Mouse (Mus musculus) stomach, embryonic 14.5 days (tissue): ENCODE measurements at regions not wholly inside any gene's neighbourhood (a gene's known extent, or its start where the extent isn't known, plus 50 kb on each side); places are given as distances from the start of the nearest gene placed in this dataset.

Experiments
- ATAC-seq: fragments of 200-750 bp; cut with Nextera tagmentation; 2 replicates; pipeline ENCODE4 v1.8.0; 2017; ENCODE audit warnings: low read depth, moderate TSS enrichment; ENCODE audit not compliant: insufficient number of reproducible peaks, insufficient read depth, low FRiP score
- H3K27ac ChIP-seq: fragments of 300-500 bp; sonication (generic); 2 replicates; pipeline ENCODE4 v1.5.1; 2014; ENCODE audit warnings: mild to moderate bottlenecking, low read length, moderate library complexity, mixed read lengths
- H3K27me3 ChIP-seq: fragments of 300-500 bp; sonication (generic); 2 replicates; pipeline ENCODE4 v1.6.1; 2014; ENCODE audit warnings: low read length, control low read depth, mixed read lengths; ENCODE audit not compliant: control insufficient read depth, insufficient read depth
- H3K36me3 ChIP-seq: fragments of 300-500 bp; sonication (generic); 2 replicates; pipeline ENCODE4 v1.6.1; 2014; ENCODE audit warnings: mild to moderate bottlenecking, control low read depth, low read length, moderate library complexity, mixed read lengths; ENCODE audit not compliant: control insufficient read depth, insufficient read depth
- H3K4me1 ChIP-seq: fragments of 300-500 bp; sonication (generic); 2 replicates; pipeline ENCODE4 v1.6.1; 2014; ENCODE audit warnings: low read length, control low read depth, mixed read lengths; ENCODE audit not compliant: control insufficient read depth, insufficient read depth
- H3K4me2 ChIP-seq: fragments of 300-500 bp; sonication (generic); replicated peaks from 2 replicates; pipeline ENCODE4 v1.6.1; 2014; ENCODE audit warnings: low read depth, low read length, control low read depth
- H3K4me3 ChIP-seq: fragments of 300-500 bp; sonication (generic); 2 replicates; pipeline ENCODE4 v1.5.1; 2014; ENCODE audit warnings: low read depth, low read length, control low read depth
- H3K9ac ChIP-seq: fragments of 300-500 bp; sonication (generic); replicated peaks from 2 replicates; pipeline ENCODE4 v1.6.1; 2014; ENCODE audit warnings: low read depth, mild to moderate bottlenecking, control low read depth, low read length, moderate library complexity, mixed read lengths
- H3K9me3 ChIP-seq: fragments of 300-500 bp; sonication (generic); 2 replicates; pipeline ENCODE4 v1.6.1; 2016; ENCODE audit warnings: low read depth, low read length, control low read depth; ENCODE audit not compliant: control insufficient read depth
- WGBS: fragments of 180-500 bp; shearing (Covaris S2); extraction: QIAGEN DNeasy Blood & Tissue Kit; methylation state at CpG from one replicate; pipeline ENCODE4 v1.1.7; 2014; 5-methylcytosine and 5-hydroxymethylcytosine counted together

GRCm38 (mm10) chr11:114540503-114540902 lies 127.8 kb upstream of the Rpl38 start:
- no peaks in the 10 kb centered on the region for H3K27me3 ChIP-seq
- no peak overlapping the region for H3K27ac ChIP-seq
- H3K4me3 ChIP-seq = no peak overlapping the region
- no peak for ATAC-seq
- no peak overlapping the region for H3K9ac ChIP-seq
- H3K9me3 ChIP-seq = 0 out of 2 replicates have a peak, but pooled peaks cover 4% of the 10 kb centered on the region
- WGBS = 63% methylated on average over 3 of the region's 3 CpGs
- no peaks in the 10 kb centered on the region for H3K36me3 ChIP-seq
- no peak overlapping the region for H3K4me2 ChIP-seq
- no peaks in the 10 kb centered on the region for H3K4me1 ChIP-seq

DNA sequence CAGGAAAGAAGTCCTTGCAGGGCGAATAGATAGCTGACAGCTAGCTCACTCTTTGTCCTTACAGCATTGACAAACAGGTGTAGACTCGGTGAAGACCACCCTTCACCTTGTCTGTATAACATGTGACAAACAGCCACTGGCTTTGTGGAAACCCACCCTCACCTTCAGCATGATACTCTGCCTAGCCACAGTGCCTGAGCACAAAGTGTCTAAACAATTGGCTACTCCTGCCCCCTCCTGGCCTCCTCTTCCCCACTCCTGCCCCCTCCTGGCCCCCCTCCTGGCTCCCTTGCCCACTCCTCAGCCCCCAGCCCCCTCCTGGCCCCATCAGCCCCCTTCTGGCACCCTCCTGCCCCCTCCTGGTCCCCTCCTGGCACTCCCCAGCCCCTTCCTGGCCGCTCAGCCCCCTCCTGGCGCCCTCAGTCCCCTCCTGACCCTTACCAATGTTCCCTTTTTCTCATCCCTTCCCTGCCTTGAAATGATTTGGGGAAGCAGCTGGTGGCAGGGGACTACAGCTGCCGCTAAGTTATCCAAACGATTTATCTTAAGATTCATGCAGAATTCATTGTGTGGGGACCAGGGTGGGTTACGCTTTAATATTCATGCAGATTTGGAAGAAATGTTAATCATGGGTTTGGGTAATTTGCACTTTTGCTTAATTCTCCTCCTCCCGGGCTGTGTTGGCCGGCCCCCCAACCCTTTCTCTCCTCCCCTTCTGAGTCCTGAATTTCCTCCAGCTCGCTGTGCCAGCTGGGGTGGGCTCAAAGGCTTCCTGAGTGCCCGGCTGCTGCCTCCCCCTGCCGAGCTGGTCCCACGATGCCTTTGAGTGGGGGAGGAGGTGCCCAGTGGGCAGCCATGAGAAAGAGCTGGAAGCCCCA lies 131.5 kb upstream of the Rpl38 start:
- Histone ChIP-seq H3K4me1 (no peaks in the 10 kb centered on the region), H3K36me3 (no peaks in the 10 kb centered on the region), H3K9me3 (0 out of 2 replicates have a peak, but pooled peaks cover 4% of the 10 kb centered on the region), H3K4me2 (no peak overlapping the region), H3K9ac (no peak overlapping the region), H3K27ac (no peak overlapping the region), H3K27me3 (no peaks in the 10 kb centered on the region), H3K4me3 (no peak overlapping the region)
- ATAC-seq = no peak
- 22% methylated on average over 13 of the region's 13 CpGs for WGBS

DNA sequence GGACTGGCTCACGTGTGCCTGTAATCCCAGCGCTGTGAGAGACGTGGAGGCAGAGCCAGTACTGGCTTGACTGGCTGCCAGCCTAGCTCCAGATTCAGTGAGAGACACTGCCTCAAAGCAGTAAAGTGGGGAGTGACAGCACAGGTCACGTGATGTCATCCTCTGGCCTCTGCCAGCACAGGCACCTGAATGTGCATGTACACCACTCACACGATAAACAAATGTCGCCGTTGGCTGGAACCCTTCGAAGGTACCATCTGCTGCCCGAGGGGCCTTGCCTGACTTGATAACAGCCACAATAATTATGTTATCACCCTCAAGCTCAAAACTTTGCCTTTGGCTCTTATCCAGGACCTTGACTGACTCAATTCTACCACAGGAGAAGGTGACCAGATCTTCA lies 132.4 kb upstream of the Rpl38 start:
- Histone ChIP-seq H3K27me3 (no peaks in the 10 kb centered on the region), H3K9ac (no peak overlapping the region), H3K4me2 (no peak overlapping the region), H3K9me3 (0 out of 2 replicates have a peak, but pooled peaks cover 4% of the 10 kb centered on the region), H3K27ac (no peak overlapping the region), H3K36me3 (no peaks in the 10 kb centered on the region), H3K4me1 (no peaks in the 10 kb centered on the region), H3K4me3 (no peak overlapping the region)
- ATAC-seq = no peak
- WGBS = 91% methylated on average over 9 of the region's 9 CpGs

- no peak for ATAC-seq
Observed at GRCm38 (mm10) chr11:114534436-114534835, 133.9 kb upstream of the Rpl38 start.

GRCm38 (mm10) chr11:114531241-114531765 lies 137.0 kb upstream of the Rpl38 start:
- Histone ChIP-seq H3K4me3 (no peak overlapping the region), H3K36me3 (no peaks in the 10 kb centered on the region), H3K4me1 (no peaks in the 10 kb centered on the region), H3K9me3 (no peaks in the 10 kb centered on the region), H3K4me2 (no peak overlapping the region), H3K9ac (no peak overlapping the region), H3K27me3 (no peaks in the 10 kb centered on the region), H3K27ac (no peak overlapping the region)
- 49% methylated on average over 4 of the region's 4 CpGs for WGBS
- ATAC-seq = no peak

More at GRCm38 (mm10) chr11:114534436-114534835, 133.9 kb upstream of the Rpl38 start:
- no peaks in the 10 kb centered on the region for H3K36me3 ChIP-seq
- H3K9ac ChIP-seq = no peak overlapping the region
- WGBS = 75% methylated on average over 7 of the region's 7 CpGs
- H3K4me3 ChIP-seq = no peak overlapping the region
- no peak overlapping the region for H3K4me2 ChIP-seq
- H3K9me3 ChIP-seq = no peaks in the 10 kb centered on the region
- H3K27me3 ChIP-seq = no peaks in the 10 kb centered on the region
- H3K4me1 ChIP-seq = no peaks in the 10 kb centered on the region
- H3K27ac ChIP-seq = no peak overlapping the region

GRCm38 (mm10) chr11:114528937-114529772 lies 139.2 kb upstream of the Rpl38 start:
- Histone ChIP-seq H3K27ac (no peak overlapping the region), H3K36me3 (no peaks in the 10 kb centered on the region), H3K4me2 (no peak overlapping the region), H3K4me1 (no peaks in the 10 kb centered on the region), H3K9ac (no peak overlapping the region), H3K4me3 (no peak overlapping the region), H3K27me3 (no peaks in the 10 kb centered on the region), H3K9me3 (no peaks in the 10 kb centered on the region)
- no peak for ATAC-seq
- 50% methylated on average over 10 of the region's 10 CpGs for WGBS

DNA sequence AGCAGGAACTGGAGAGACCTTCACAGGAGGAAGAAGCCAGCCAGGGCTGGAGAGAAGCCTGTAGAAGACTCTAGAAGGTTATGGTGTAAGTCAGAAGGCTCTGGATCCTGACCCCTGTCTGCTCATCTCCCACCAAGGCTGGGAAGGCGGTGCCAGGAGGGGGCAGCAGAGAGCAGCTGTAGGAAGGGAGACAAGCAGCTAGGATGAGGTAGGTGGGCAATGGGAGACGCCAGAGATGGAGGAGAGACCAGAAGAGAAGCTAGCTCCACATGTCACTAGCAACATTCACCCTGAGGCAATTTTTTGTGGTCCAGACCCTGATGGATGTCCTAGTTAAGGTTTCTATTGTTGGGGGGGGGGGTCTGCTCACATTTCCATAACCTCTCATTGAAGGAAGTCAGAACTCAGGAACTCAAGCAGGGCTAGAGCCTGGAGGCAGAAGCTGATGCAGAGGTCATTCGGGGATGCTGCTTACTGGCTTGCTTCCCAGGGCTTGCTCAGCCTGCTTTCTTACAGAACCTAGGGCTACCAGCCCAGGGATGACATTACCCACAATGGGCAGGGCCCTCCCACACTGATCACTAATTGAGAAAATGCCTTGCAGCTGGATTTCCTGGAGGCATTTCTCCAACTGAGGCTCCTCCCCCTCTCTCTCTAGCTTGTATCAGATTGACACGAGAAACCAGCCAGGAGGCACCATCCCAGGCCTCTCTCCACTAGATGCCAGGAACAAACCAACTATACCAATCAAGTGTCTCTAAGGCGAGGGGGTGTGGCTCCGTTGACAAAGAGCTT lies 144.7 kb upstream of the Rpl38 start:
- Histone ChIP-seq H3K9me3 (no peaks in the 10 kb centered on the region), H3K27me3 (no peaks in the 10 kb centered on the region), H3K4me1 (no peaks in the 10 kb centered on the region), H3K4me2 (no peak overlapping the region), H3K4me3 (no peak overlapping the region), H3K36me3 (no peaks in the 10 kb centered on the region), H3K9ac (no peak overlapping the region), H3K27ac (no peak overlapping the region)
- WGBS = 50% methylated on average over 6 of the region's 6 CpGs
- ATAC-seq = 0 out of 2 replicates have a peak, but pooled peaks have one; percentile 42

GRCm38 (mm10) chr11:114515278-114515677 lies 153.0 kb upstream of the Rpl38 start:
- Histone ChIP-seq H3K27ac (no peak overlapping the region), H3K9me3 (no peaks in the 10 kb centered on the region), H3K9ac (no peak overlapping the region), H3K36me3 (no peaks in the 10 kb centered on the region), H3K4me2 (no peak overlapping the region), H3K27me3 (no peaks in the 10 kb centered on the region), H3K4me3 (no peak overlapping the region), H3K4me1 (no peaks in the 10 kb centered on the region)
- 52% methylated on average over 4 of the region's 4 CpGs for WGBS
- no peak for ATAC-seq
